Mouse (Mus musculus): Measurements from ENCODE around the gene Fbxo28. TPM values are rescaled to one million over a fixed set of nuclear protein-coding genes. Genes with fewer than 3 reads are reported as not detected.

Fbxo28 gene
- polyA plus RNA-seq, 1 experiment from 2014 or later = 4.9 TPM

- H3K4me3 ChIP-seq (ENCODE audit: low read depth, low read length) = no peak overlapping the region
- no peaks in the 10 kb centered on the region for H3K36me3 ChIP-seq (replicated peaks; ENCODE audit: insufficient read depth, low read length)
- no peaks in the 10 kb centered on the region for H3K9me3 ChIP-seq (ENCODE audit: low read length)
- DNase-seq (no peak), ATAC-seq (no peak)
- no peak overlapping the region for H3K4me2 ChIP-seq (ENCODE audit: low read depth, low read length)
- no peak overlapping the region for H3K9ac ChIP-seq (replicated peaks)
- H3K27ac ChIP-seq (ENCODE audit: low read depth) = no peak overlapping the region
- no peaks in the 10 kb centered on the region for H3K4me1 ChIP-seq (ENCODE audit: insufficient read depth)
- WGBS (ENCODE audit: insufficient replicate concordance) = 75% methylated on average over 7 of the region's 7 CpGs
- TF ChIP-seq EP300 (IDR thresholded peaks at IDR 0.05; ENCODE audit: low read depth) (no peak), CTCF (IDR thresholded peaks at IDR 0.05; ENCODE audit: low read depth) (no peak)
- H3K27me3 ChIP-seq (ENCODE audit: insufficient read depth, low read length) = no peaks in the 10 kb centered on the region
Measured at GRCm38 (mm10) chr1:182378876-182379275, 37.4 kb upstream of the Fbxo28 start.

- Histone ChIP-seq H3K9me3 (ENCODE audit: low read length) (no peaks in the 10 kb centered on the region), H3K27ac (ENCODE audit: low read depth) (no peak overlapping the region), H3K36me3 (replicated peaks; ENCODE audit: insufficient read depth, low read length) (no peaks in the 10 kb centered on the region), H3K4me3 (ENCODE audit: low read depth, low read length) (no peak overlapping the region), H3K4me2 (ENCODE audit: low read depth, low read length) (no peak overlapping the region), H3K27me3 (ENCODE audit: insufficient read depth, low read length) (no peaks in the 10 kb centered on the region), H3K9ac (replicated peaks) (no peak overlapping the region), H3K4me1 (ENCODE audit: insufficient read depth) (no peaks in the 10 kb centered on the region)
- 57% methylated on average over 11 of the region's 11 CpGs for WGBS (ENCODE audit: insufficient replicate concordance)
- no peak for DNase-seq
- TF ChIP-seq EP300 (IDR thresholded peaks at IDR 0.05; ENCODE audit: low read depth) (no peak), CTCF (IDR thresholded peaks at IDR 0.05; ENCODE audit: low read depth) (no peak)
- no peak for ATAC-seq
Measured at GRCm38 (mm10) chr1:182378205-182378835, 36.9 kb upstream of the Fbxo28 start.

GRCm38 (mm10) chr1:182377519-182377918 is 36.1 kb upstream of the Fbxo28 start:
- TF ChIP-seq EP300 (IDR thresholded peaks at IDR 0.05; ENCODE audit: low read depth) = no peak
- TF ChIP-seq CTCF (IDR thresholded peaks at IDR 0.05; ENCODE audit: low read depth) = no peak
- 69% methylated on average over 6 of the region's 6 CpGs for WGBS (ENCODE audit: insufficient replicate concordance)

GRCm38 (mm10) chr1:182376826-182377225 is 35.4 kb upstream of the Fbxo28 start:
- WGBS (ENCODE audit: insufficient replicate concordance) = 88% methylated on average over 7 of the region's 7 CpGs
- TF ChIP-seq EP300 (IDR thresholded peaks at IDR 0.05; ENCODE audit: low read depth) = no peak
- TF ChIP-seq CTCF (IDR thresholded peaks at IDR 0.05; ENCODE audit: low read depth) = no peak
- H3K4me3 ChIP-seq (ENCODE audit: low read depth, low read length) = no peak overlapping the region
- no peak overlapping the region for H3K4me2 ChIP-seq (ENCODE audit: low read depth, low read length)
- H3K27me3 ChIP-seq (ENCODE audit: insufficient read depth, low read length) = no peaks in the 10 kb centered on the region
- no peaks in the 10 kb centered on the region for H3K9me3 ChIP-seq (ENCODE audit: low read length)
- no peaks in the 10 kb centered on the region for H3K4me1 ChIP-seq (ENCODE audit: insufficient read depth)
- H3K36me3 ChIP-seq (replicated peaks; ENCODE audit: insufficient read depth, low read length) = no peaks in the 10 kb centered on the region
- H3K9ac ChIP-seq (replicated peaks) = no peak overlapping the region
- ATAC-seq (no peak), DNase-seq (no peak)
- no peak overlapping the region for H3K27ac ChIP-seq (ENCODE audit: low read depth)

More at GRCm38 (mm10) chr1:182377519-182377918, 36.1 kb upstream of the Fbxo28 start:
- ATAC-seq (no peak), DNase-seq (no peak)
- Histone ChIP-seq H3K36me3 (replicated peaks; ENCODE audit: insufficient read depth, low read length) (no peaks in the 10 kb centered on the region), H3K9ac (replicated peaks) (no peak overlapping the region), H3K9me3 (ENCODE audit: low read length) (no peaks in the 10 kb centered on the region), H3K27ac (ENCODE audit: low read depth) (no peak overlapping the region), H3K4me1 (ENCODE audit: insufficient read depth) (no peaks in the 10 kb centered on the region), H3K27me3 (ENCODE audit: insufficient read depth, low read length) (no peaks in the 10 kb centered on the region), H3K4me2 (ENCODE audit: low read depth, low read length) (no peak overlapping the region), H3K4me3 (ENCODE audit: low read depth, low read length) (no peak overlapping the region)

- Histone ChIP-seq H3K27me3 (ENCODE audit: insufficient read depth, low read length) (no peaks in the 10 kb centered on the region), H3K36me3 (replicated peaks; ENCODE audit: insufficient read depth, low read length) (no peaks in the 10 kb centered on the region), H3K27ac (ENCODE audit: low read depth) (no peak overlapping the region), H3K4me2 (ENCODE audit: low read depth, low read length) (no peak overlapping the region), H3K9me3 (ENCODE audit: low read length) (no peaks in the 10 kb centered on the region), H3K9ac (replicated peaks) (no peak overlapping the region), H3K4me1 (ENCODE audit: insufficient read depth) (no peaks in the 10 kb centered on the region), H3K4me3 (ENCODE audit: low read depth, low read length) (no peak overlapping the region)
- TF ChIP-seq EP300 (IDR thresholded peaks at IDR 0.05; ENCODE audit: low read depth) (no peak), CTCF (IDR thresholded peaks at IDR 0.05; ENCODE audit: low read depth) (peak; percentile 74)
- ATAC-seq = no peak
- WGBS (ENCODE audit: insufficient replicate concordance) = 37% methylated on average over 8 of the region's 8 CpGs
- no peak for DNase-seq
Measured at GRCm38 (mm10) chr1:182376221-182376620, 34.8 kb upstream of the Fbxo28 start.

GRCm38 (mm10) chr1:182371891-182372290 is 30.5 kb upstream of the Fbxo28 start:
- Histone ChIP-seq H3K4me1 (ENCODE audit: insufficient read depth) (0 out of 2 replicates have a peak, but pooled peaks cover 3% of the 10 kb centered on the region), H3K4me2 (ENCODE audit: low read depth, low read length) (no peak overlapping the region), H3K36me3 (replicated peaks; ENCODE audit: insufficient read depth, low read length) (no peaks in the 10 kb centered on the region), H3K9ac (replicated peaks) (no peak overlapping the region), H3K27ac (ENCODE audit: low read depth) (no peak overlapping the region), H3K27me3 (ENCODE audit: insufficient read depth, low read length) (0 out of 2 replicates have a peak, but pooled peaks cover 2% of the 10 kb centered on the region), H3K9me3 (ENCODE audit: low read length) (no peaks in the 10 kb centered on the region), H3K4me3 (ENCODE audit: low read depth, low read length) (no peak overlapping the region)
- 47% methylated on average over 8 of the region's 8 CpGs for WGBS (ENCODE audit: insufficient replicate concordance)
- DNase-seq = no peak
- no peak for TF ChIP-seq EP300 (IDR thresholded peaks at IDR 0.05; ENCODE audit: low read depth)
- TF ChIP-seq CTCF (IDR thresholded peaks at IDR 0.05; ENCODE audit: low read depth) = no peak
- no peak for ATAC-seq

Measured in liver, postnatal 0 days (tissue).